Comparison of ENCODE assay signal across 8 mouse cellular contexts in the genomic region with DNA sequence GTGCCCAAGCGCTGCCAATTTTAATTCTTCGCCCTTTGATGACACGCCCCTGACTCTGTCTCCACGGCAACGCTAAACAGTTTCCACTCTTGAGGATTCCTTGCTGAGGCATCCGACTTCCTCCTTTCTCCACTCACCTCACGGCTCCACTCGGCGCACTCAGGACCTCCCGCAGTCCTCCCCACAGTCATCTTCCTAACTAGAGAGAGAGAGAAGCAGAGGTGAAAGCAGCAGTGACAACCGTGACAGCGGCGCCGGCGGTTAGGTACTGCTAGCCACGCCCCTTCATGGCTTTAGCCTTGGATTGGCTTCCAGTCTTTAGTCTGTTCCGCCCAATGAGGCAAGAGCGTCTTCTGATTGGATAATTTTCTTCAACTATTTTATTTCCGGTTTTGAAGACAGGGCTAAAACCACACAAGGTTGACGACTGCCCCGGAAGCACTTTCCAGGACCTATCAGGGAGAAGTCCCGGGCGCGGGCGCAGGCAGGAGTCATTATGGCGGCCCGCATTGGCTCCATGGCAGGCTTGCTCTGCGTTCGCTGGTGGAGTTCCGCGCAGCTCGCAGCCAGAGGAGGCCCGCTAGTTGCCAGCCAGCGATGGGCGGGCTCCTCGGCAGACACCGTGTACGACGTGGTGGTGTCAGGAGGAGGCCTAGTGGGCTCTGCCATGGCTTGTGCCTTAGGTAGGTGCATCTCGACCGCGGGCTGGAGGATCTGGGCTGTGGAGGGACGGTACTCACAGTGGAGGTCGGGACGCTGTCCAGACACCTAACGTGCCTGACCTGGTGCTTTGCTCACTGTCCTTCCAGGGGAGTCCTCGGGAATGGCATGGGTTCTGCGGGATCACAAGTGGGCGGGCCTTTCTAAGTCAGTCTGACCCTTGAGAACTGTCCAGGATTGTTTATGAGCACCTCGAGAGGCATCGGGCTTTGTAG. TPM values are rescaled to one million over a fixed set of nuclear protein-coding genes. Genes with fewer than 3 reads are reported as not detected.
DNase-seq lines count a peak whose midpoint lies in the region; ATAC-seq and TF ChIP-seq lines count a peak whose summit lies in the region.

A gene (plus strand): TSS at position 103 of the 935 bp plus-strand sequence.
A gene (minus strand): TSS at position 279 of the 935 bp plus-strand sequence.

- peak within 1 kb of the TSS; percentile 91 for H3K4me3 ChIP-seq in forebrain, embryonic 10.5 days
- peak within 1 kb of the TSS; percentile 75 for H3K4me3 ChIP-seq in heart, embryonic 15.5 days
- H3K4me3 ChIP-seq in liver, embryonic 14.5 days (ENCODE audit: insufficient read depth in 1 of 2, low read depth in 2 of 2, low read length in 2 of 2), result peak within 1 kb of the TSS; percentile 84 to 96
- peak within 1 kb of the TSS; percentile 69 for H3K4me3 ChIP-seq in neural tube, embryonic 11.5 days (ENCODE audit: low read depth, low read length)
- peak within 1 kb of the TSS; percentile 92 for H3K4me3 ChIP-seq in stomach, postnatal 0 days (ENCODE audit: low read depth, low read length)

- no peak for TF ChIP-seq EP300 in liver, embryonic 14.5 days (IDR thresholded peaks at IDR 0.05; ENCODE audit: low read depth)
- TF ChIP-seq EP300 in stomach, postnatal 0 days (optimal IDR thresholded peaks at IDR 0.05), result no peak

- H3K4me2 ChIP-seq in heart, embryonic 15.5 days, result peak within 1 kb of the TSS; percentile 76
- peak within 1 kb of the TSS; percentile 84 for H3K4me2 ChIP-seq in liver, embryonic 14.5 days (ENCODE audit: low read depth)
- H3K4me2 ChIP-seq in neural tube, embryonic 11.5 days (ENCODE audit: low read depth), result peak within 1 kb of the TSS; percentile 74
- H3K4me2 ChIP-seq in stomach, postnatal 0 days (replicated peaks; ENCODE audit: low read depth), result peak within 1 kb of the TSS; percentile 90

- WGBS in forebrain, embryonic 10.5 days, result under 1% methylated on average over 51 of the region's 51 CpGs
- under 1% methylated on average over 51 of the region's 51 CpGs for WGBS in heart, embryonic 15.5 days
- under 1% methylated on average over 51 of the region's 51 CpGs for WGBS in liver, embryonic 14.5 days (ENCODE audit: insufficient replicate concordance)
- under 1% methylated on average over 51 of the region's 51 CpGs for WGBS in neural tube, embryonic 11.5 days
- WGBS in stomach, postnatal 0 days, result under 1% methylated on average over 51 of the region's 51 CpGs

- ATAC-seq in heart, embryonic 15.5 days (replicated peaks; ENCODE audit: insufficient number of reproducible peaks, insufficient read depth, low FRiP score, low read depth), result peak; percentile 96
- peak; percentile 93 for ATAC-seq in liver, embryonic 14.5 days (ENCODE audit: insufficient read depth)
- ATAC-seq in neural tube, embryonic 11.5 days (ENCODE audit: insufficient read depth, low FRiP score, low TSS enrichment), result peak; percentile 98
- peak; percentile 99 for ATAC-seq in stomach, postnatal 0 days (ENCODE audit: low FRiP score, low TSS enrichment)

- H3K27me3 ChIP-seq in forebrain, embryonic 10.5 days (ENCODE audit: poor library complexity, severe bottlenecking), result no peaks in the 10 kb centered on the region
- H3K27me3 ChIP-seq in heart, embryonic 15.5 days, result no peaks in the 10 kb centered on the region
- no peaks in the 10 kb centered on the region for H3K27me3 ChIP-seq in liver, embryonic 14.5 days (ENCODE audit: control insufficient read depth, insufficient read depth, low read length)
- no peaks in the 10 kb centered on the region for H3K27me3 ChIP-seq in neural tube, embryonic 11.5 days (ENCODE audit: control insufficient read depth, insufficient read depth, low read length)
- H3K27me3 ChIP-seq in stomach, postnatal 0 days (ENCODE audit: control insufficient read depth, insufficient read depth, low read length), result no peaks in the 10 kb centered on the region

- TF ChIP-seq CTCF in liver, embryonic 14.5 days (IDR thresholded peaks at IDR 0.05; ENCODE audit: low read depth), result no peak
- no peak for TF ChIP-seq CTCF in stomach, postnatal 0 days (IDR thresholded peaks at IDR 0.05; ENCODE audit: low read depth)

- H3K27ac ChIP-seq in forebrain, embryonic 10.5 days, result peak within 1 kb of the TSS; percentile 90
- peak within 1 kb of the TSS; percentile 68 for H3K27ac ChIP-seq in heart, embryonic 15.5 days
- H3K27ac ChIP-seq in liver, embryonic 14.5 days, result peak within 1 kb of the TSS; percentile 24
- H3K27ac ChIP-seq in neural tube, embryonic 11.5 days (ENCODE audit: low read depth, low read length), result no peak within 1 kb of the TSS
- H3K27ac ChIP-seq in stomach, postnatal 0 days (replicated peaks), result 0 out of 2 replicates have a peak within 1 kb of the TSS, but pooled peaks have one; percentile 40

- H3K9ac ChIP-seq in heart, embryonic 15.5 days, result peak within 1 kb of the TSS; percentile 80
- peak within 1 kb of the TSS; percentile 80 for H3K9ac ChIP-seq in liver, embryonic 14.5 days (replicated peaks)
- peak within 1 kb of the TSS; percentile 64 for H3K9ac ChIP-seq in neural tube, embryonic 11.5 days (ENCODE audit: low read length)
- H3K9ac ChIP-seq in stomach, postnatal 0 days (ENCODE audit: low read length), result peak within 1 kb of the TSS; percentile 86

- DNase-seq in CD8-positive naive resting alpha-beta T cell, adult 2 months (ENCODE audit: low read depth in 2 of 2, low spot score in 2 of 2), result peak; percentile 91 to 93
- peak; percentile 95 for DNase-seq in c-Kit-positive CD71-negative TER-119-negative erythroid progenitor cells, embryonic 14.5 days (ENCODE audit: low read depth)
- DNase-seq in forebrain, embryonic 10.5 days (ENCODE audit: extremely low spot score, low spot score), result peak; percentile 95
- peak; percentile 98 to 99 for DNase-seq in kidney, postnatal 25 days
- peak; percentile 98 to 99 (median 99) for DNase-seq in liver, embryonic 14.5 days (ENCODE audit: low read depth in 3 of 3, low spot score in 3 of 3)
- DNase-seq in neural tube, embryonic 11.5 days (ENCODE audit: low spot score), result peak; percentile 94
- peak; percentile 94 for DNase-seq in stomach, postnatal 0 days (ENCODE audit: low spot score)

- no peaks in the 10 kb centered on the region for H3K9me3 ChIP-seq in forebrain, embryonic 10.5 days
- H3K9me3 ChIP-seq in heart, embryonic 15.5 days (replicated peaks), result no peaks in the 10 kb centered on the region
- H3K9me3 ChIP-seq in liver, embryonic 14.5 days (ENCODE audit: control insufficient read depth, low read length), result no peaks in the 10 kb centered on the region
- H3K9me3 ChIP-seq in neural tube, embryonic 11.5 days (ENCODE audit: control insufficient read depth, low read length), result no peaks in the 10 kb centered on the region
- no peaks in the 10 kb centered on the region for H3K9me3 ChIP-seq in stomach, postnatal 0 days (ENCODE audit: control insufficient read depth, low read length)

- peaks cover 5% of the 10 kb centered on the region for H3K36me3 ChIP-seq in forebrain, embryonic 10.5 days (replicated peaks)
- H3K36me3 ChIP-seq in heart, embryonic 15.5 days, result peaks cover 7% of the 10 kb centered on the region
- peaks cover 4% of the 10 kb centered on the region; the same call in 1 of the 2 replicates for H3K36me3 ChIP-seq in liver, embryonic 14.5 days (replicated peaks; ENCODE audit: control insufficient read depth, insufficient read depth, low read depth)
- no peaks in the 10 kb centered on the region for H3K36me3 ChIP-seq in neural tube, embryonic 11.5 days (ENCODE audit: control insufficient read depth, insufficient read depth, low read length)
- no peaks in the 10 kb centered on the region for H3K36me3 ChIP-seq in stomach, postnatal 0 days (ENCODE audit: control insufficient read depth, insufficient read depth, low read length)

- peaks cover 29% of the 10 kb centered on the region for H3K4me1 ChIP-seq in forebrain, embryonic 10.5 days
- peaks cover 30% of the 10 kb centered on the region for H3K4me1 ChIP-seq in heart, embryonic 15.5 days (replicated peaks)
- H3K4me1 ChIP-seq in liver, embryonic 14.5 days (replicated peaks; ENCODE audit: control insufficient read depth in 2 of 2, insufficient read depth in 2 of 2, low read length in 1 of 2), result peaks cover 36 to 44% of the 10 kb centered on the region in 2 experiments
- H3K4me1 ChIP-seq in neural tube, embryonic 11.5 days (ENCODE audit: control insufficient read depth, insufficient read depth, low read length), result peaks cover 7% of the 10 kb centered on the region; the same call in 1 of the 2 replicates
- H3K4me1 ChIP-seq in stomach, postnatal 0 days (replicated peaks; ENCODE audit: control insufficient read depth, insufficient read depth), result no peaks in the 10 kb centered on the region

RNA-seq across cellular contexts. Expression of the first gene that starts in this region (rescaled TPM):
- 46.8 and 49.2 TPM in 2 replicates for polyA plus RNA-seq in forebrain, embryonic 10.5 days (2016; fragmentation: Nextera tagmentation; extraction: Ambion mirVana)
- polyA plus RNA-seq in heart, embryonic 15.5 days (2015; fragmentation: Nextera tagmentation; extraction: Ambion mirVana), result 73.7 and 77.7 TPM in 2 replicates
- polyA plus RNA-seq in liver, embryonic 14.5 days (2012; rRNA removed), result 22.0 and 27.2 TPM in 2 replicates
- polyA plus RNA-seq in liver, embryonic 14.5 days (2014; fragmentation: Nextera tagmentation; extraction: Ambion mirVana), result 22.5 and 27.6 TPM in 2 replicates
- polyA plus RNA-seq in neural tube, embryonic 11.5 days (2014; fragmentation: Nextera tagmentation; extraction: Ambion mirVana), result 43.0 and 44.5 TPM in 2 replicates
- polyA plus RNA-seq in stomach, postnatal 0 days (2015; fragmentation: Nextera tagmentation; extraction: Ambion mirVana), result 27.1 and 27.6 TPM in 2 replicates

RNA-seq across cellular contexts. Expression of the second gene that starts in this region (rescaled TPM):
- polyA plus RNA-seq in forebrain, embryonic 10.5 days (2016; fragmentation: Nextera tagmentation; extraction: Ambion mirVana), result 4.7 and 5.6 TPM in 2 replicates
- 7.1 TPM in 2 replicates for polyA plus RNA-seq in heart, embryonic 15.5 days (2015; fragmentation: Nextera tagmentation; extraction: Ambion mirVana)
- 1.3 and 1.5 TPM in 2 replicates for polyA plus RNA-seq in liver, embryonic 14.5 days (2012; rRNA removed)
- polyA plus RNA-seq in liver, embryonic 14.5 days (2014; fragmentation: Nextera tagmentation; extraction: Ambion mirVana), result 0.68 and 0.81 TPM in 2 replicates
- polyA plus RNA-seq in neural tube, embryonic 11.5 days (2014; fragmentation: Nextera tagmentation; extraction: Ambion mirVana), result 7.5 and 9.7 TPM in 2 replicates
- polyA plus RNA-seq in stomach, postnatal 0 days (2015; fragmentation: Nextera tagmentation; extraction: Ambion mirVana), result 0.72 and 0.88 TPM in 2 replicates
